Mouse (Mus musculus) embryo, embryonic 9.5 days (tissue): ENCODE data around the gene Maml3.
A peak's percentile ranks its signal among the peaks of the same experiment; 100 is the strongest.

Experiments used
- DNase-seq: peaks from one replicate; pipeline ENCODE4 v3.0.0-alpha.2; 2017; ENCODE audit errors: extremely low spot score

Gene Maml3

DNA sequence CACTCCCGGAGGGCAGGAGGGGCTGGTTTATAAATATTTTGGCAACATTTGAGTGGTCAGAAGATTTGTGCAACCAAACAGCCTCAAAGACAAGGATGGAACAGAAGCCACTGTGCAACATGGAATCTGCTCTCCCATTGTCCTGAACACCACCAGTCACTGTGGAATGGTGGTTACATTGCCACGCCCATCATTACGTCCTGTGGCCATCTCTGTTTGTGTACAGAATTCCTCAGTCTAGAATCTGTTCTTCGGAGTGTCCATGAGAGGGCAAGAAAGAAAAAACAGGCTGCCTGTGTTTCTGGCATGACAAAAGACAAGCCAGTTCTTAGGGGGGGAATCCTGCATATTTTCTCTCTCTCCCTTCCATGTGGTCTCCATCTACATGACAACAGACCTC lies 150.4 kb downstream of the Maml3 start:
- DNase-seq = no peak

DNA sequence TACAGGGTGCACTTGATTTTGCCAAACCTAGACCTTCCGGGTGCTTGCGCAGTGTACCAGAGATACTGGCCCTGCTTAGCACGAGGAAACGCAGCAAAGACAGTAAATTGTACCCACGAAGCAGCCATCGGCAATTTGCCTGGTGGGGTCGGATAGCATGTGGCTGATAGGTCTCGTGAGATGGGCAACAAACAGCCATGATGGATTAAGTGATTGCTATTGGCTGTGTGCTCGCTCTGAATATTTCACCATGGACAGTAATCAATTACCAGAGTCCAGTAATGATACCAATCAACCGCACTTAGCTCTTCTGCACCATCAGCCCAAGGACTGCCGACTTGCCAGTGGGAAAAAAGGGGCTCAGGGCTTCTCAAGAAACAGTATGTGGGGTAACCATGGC lies 150.9 kb downstream of the Maml3 start:
- no peak for DNase-seq

DNA sequence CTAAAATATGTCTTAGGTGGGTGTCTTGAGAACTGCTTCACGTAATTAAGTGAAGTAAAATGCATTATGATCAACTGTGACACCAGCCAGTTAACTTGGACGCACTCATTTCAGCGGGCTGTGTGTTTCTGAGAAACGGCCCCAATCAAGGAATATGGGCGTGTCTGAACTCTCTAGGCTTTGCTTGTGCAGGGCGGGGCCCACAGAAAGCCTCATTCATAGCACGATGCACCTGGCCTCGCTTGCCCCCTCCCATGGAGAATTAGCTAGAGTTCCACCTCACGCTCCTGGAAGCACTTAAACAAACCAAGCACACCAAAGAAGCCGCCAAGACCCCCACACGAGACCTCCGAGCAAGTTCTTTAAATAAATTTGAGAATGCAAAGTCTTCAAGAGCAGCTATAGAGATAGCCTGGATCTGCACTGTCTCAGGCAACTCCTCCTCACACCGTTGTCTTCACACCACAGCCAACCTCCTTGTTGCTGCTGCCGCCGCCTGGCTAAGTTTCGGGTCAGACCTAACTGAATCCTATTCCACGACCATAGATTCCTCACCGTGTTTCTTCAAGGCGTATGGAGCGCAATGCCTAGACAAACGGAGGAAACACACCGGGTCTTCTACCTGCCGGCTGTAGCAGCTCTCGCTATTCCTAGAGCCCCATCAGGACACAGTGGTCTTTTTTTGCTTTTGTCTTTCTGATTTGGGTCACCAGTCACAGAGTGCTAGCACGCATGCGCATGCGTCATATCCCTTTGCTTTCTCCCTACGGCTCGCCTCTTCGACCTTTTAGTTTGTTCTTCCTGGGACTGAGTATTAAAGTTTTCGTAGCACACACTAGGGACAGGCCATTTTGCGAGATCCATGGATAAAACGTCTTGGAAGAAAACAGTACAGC lies 151.9 kb downstream of the Maml3 start:
- DNase-seq = no peak

DNA sequence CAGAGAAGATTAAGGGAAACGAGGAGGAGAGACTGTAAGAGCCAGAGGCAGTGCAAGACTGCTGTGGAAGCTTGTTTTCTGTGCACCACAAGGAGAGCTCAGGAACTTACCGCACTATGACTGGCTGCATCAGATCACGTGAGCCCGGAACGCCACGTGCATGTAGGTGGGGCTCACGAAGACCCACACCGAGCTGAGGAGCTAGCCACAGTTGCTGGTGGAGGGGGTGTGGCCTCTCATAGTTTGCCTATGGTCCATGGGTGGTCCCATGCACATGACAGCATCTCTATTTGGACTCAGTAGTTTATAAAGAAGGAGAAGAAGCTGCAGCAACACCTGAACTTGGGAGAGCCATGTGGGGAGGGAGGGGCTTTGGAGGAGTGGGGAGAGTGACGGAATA lies 152.6 kb downstream of the Maml3 start:
- no peak for DNase-seq

DNA sequence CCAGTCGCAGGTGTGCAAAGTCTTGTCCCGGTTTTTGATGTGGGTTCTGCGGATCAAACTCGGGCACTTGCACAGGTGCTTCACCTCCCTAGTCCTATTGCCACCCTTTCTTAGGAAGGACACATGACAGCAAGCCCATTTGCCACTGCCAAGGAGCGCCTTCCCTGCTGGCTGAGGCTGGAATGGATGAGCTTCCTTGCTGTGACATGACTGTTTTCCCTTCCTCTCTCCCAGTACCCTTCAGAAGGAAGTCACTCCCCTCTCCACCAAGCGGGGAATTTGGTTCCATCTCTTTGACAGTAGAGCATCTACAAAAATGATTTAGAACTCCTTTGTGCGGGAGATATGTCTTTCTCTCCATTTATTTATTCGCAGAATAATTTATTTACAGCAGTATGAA lies 155.2 kb downstream of the Maml3 start:
- no peak for DNase-seq

DNA sequence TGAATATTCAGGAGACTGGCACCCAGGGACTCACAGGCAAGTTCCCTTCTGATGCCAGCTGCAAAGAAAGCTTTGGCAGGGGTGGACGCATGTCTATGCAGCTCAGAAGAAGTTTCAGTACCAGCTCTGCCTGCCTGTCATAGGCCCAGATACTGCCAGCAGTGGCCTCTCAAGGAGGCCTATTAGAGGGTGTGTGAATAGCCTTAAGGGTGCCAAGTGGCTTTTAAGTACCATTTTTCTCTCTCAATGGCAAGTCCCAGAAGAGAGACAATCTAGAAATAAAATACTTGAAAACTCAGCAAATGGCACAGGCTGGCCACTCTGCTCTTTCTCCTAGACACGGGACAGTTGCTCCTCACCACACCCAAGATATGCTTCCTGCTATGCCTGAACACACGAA lies 157.7 kb downstream of the Maml3 start:
- DNase-seq = no peak

DNA sequence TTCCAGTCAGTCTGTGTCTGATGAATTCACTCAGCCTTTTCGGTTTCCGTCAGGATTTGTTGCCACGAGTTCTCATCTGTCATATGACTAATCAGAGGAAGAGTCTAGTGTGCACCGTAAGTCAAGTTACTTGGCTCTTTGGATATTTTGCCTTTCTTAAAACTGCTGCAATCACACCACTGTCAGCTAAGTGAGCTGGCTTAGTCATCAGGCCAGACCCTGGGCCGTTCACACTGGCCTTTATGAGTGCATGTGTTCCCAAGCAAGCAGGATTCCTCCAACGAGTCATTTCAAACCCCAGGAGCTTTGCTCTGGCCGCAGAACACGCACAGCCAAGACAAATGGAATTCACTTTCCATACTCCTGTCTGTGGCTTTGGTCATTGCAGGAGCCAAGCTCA lies 161.2 kb downstream of the Maml3 start:
- no peak for DNase-seq

DNA sequence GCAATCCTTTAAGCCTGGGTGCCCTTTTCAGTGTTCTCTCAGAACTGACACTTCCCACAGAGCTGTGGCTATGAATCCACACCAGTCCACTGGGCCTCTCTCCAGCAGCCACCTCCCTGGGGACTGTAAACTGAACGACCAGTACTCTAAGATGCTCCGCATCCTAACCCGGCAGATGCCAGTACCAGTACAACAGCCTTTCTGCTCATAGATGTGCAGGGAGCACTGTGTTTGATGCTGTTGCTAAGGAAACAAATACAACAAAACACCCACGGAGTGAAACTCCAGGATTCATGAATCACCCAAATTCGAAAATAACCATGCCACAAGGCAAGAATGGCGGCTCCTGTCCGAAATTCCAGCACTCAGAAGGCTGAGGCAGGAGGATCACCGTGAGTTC lies 163.1 kb downstream of the Maml3 start:
- DNase-seq = no peak

DNA sequence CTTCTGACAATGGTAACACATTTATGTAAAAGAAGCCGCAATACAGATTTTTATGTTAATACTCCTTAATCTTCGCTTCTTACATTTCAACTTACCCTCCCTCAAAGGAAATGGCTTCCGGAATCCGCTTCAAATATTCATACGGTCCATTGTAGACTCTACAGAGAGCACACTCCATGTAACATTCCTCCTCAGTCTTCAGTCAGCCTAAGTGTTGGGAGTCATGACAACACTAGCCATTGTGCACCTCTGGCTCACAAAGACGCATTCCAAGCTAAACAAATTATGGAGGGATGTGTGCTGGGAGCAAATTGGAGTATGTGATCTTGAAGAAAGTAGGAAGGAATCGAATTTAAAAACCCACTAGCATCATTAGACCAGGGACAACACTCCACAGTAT lies 165.0 kb downstream of the Maml3 start:
- no peak for DNase-seq

DNA sequence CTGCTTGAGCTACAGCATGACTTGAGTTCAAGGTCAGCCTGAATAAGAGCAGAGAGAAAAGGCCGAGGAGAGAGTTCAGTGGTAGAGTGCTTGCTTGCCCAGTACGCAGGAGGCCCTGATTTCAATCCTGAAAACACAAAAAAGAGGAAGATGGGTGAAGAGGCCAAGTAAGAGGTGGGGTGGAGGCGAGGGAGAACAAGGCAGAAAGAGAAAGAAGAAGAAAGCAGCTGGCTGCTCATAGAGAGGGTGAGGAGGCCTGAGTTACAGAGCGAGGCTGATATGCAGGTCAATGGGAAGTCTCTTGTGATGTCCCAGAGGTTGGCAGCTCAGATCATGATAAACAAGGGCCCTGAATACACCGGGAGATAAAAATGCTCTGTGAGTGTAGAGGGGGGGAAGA lies 165.8 kb downstream of the Maml3 start:
- DNase-seq = no peak

DNA sequence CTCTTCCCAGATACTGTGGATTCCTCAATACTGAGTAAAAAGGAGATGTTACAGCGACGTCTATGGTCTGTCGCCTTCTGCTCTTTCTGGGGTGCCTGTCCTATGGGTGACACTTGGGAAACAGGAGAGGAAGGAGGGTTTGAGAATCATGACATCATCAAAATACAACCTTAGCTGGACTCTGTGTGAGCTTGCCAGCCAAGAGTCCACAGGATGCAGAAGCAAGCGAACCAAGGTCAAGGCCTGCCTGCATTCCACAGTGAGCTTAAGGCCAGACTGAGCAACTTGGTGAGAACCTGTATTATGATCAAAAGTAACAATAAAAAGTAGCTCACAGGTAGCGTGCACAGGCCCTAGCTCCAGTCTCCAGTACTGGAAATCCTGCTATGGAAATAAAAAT lies 167.7 kb downstream of the Maml3 start:
- no peak for DNase-seq

DNA sequence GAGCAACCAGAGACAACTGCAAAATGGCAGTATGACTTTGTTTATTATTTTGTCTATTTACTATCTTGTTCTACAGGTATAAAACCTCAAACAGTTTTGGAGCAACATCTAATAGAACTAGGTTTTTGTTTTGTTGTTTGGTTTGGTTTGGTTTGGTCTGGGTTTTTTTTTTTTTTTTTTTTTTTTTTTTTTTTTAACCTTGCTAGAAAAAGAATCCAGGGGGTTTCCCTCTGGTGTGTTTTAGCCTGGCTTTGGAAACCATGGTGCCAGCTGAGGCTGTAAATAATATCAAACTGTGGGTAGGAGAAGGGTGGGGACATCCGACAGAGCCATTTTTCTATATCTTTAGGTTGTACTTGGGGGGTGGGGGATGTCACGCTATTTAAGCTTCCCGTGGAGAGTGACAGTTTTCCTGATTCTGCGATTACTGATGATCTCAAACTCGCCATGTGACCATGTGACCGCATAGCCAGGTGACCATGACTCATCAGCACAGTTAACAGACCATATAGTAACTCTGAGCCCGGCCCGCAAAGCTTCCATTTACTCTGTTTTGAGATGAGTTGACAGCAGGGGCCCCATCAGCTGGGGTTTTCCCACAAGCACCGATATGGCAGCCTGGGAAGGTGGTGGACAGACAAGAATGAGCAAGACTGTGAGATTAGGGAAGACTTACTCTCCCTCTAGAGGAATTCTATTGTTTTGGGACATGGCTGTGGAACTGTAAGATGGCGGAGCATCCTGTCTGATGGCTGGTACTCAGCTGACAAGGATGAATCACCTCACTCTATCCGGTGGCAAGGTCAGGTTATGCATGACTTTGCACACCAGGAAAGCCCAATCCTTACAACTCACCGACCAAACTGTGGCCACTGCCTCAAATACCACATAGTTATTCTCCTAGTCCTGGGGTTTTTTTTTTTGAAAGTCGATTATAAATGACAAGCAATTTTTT lies 170.1 kb downstream of the Maml3 start:
- DNase-seq = no peak

DNA sequence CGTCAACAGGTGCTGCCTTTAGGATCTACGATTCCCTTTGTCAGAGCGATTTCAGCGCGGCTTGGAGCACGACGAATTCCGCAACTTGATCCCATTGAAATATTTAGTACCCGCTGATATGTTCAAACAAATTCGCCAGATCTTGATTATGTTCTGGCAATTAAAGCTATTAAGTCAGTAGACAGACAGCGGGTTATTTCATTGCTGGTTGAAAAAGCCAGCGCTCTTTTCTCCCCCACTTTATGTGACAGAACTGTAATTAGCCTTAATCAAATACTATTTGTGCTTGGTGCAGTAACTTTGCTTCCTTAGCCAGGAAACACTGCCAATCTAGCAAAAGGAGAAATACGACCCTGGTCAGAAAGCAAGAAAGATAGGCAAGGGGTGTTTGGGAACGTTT lies 176.7 kb downstream of the Maml3 start:
- DNase-seq = no peak

DNA sequence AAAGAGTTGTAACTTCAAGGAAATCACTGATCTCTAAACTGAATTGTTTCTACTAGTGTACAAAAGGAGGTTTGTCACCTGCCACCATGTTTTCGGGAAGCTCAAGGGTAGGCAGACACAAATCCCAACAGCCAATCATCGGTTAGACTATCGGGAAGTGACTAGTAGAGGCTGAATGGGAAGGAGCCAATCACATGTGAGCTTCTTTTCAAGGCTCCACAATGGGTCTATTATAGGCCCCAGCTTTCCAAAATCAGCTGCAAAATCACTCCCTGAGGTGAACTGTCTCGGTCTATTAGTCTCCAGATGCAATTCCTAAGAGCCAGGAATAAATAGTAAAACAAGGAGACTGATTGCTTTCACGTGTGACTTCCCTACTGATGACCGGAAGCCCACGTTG lies 177.3 kb downstream of the Maml3 start:
- DNase-seq = no peak

DNA sequence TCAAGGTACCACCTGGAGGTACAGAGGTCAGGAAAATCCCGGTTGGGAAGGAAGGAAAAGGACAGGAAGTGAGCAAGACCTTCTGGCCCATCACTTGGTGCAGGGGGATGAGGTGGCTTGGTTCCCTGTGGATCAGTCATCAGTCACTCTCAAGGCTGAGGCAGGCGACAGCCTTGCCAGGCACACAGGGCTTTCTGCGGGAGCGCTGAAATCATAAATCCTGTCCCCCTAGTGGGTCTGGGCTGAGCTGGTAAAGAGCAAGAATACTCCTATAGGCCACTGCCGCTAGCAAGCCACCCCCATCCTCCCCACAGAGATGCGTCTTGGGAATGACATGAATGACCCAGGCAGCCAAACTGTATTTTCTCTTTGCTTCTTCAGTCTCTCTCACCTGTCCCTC lies 177.8 kb downstream of the Maml3 start:
- DNase-seq = no peak

DNA sequence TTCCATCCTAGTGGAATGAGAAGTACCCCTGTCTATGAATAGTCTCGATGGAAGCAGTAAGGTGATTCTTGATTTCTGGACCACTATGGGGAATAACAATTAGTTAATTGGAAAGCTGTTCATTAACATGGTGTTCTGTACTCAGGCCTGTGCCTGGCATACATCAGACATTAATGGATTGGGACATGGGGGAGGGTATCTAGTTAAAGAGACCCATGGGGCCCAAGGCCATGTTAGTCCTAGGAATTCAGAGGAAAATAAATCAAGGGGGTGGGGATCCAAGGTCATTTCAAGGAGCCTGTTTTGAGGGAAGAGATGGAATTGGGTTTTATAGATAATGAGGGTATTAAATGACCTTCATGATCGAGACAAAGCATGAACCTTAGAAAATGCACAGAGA lies 179.1 kb downstream of the Maml3 start:
- DNase-seq = no peak

DNA sequence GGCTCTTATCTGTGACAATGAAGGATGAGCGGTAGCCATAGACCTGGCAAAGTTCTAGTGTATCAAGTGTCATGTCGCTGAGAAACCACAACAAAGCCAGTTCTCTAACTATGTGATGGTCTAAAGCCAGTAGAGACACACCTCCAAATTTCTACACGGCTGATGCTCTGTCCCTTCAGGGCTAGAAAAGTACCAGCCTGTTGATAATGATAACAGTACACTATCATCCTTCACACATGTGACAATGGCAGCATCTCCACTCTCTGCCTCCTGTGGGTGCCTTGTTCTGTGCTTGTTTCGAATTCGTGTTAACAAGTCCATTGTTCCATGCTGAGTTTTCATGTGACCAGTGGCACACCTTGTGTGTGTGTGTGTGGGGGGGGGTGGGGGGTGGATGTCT lies 180.2 kb downstream of the Maml3 start:
- DNase-seq = no peak

DNA sequence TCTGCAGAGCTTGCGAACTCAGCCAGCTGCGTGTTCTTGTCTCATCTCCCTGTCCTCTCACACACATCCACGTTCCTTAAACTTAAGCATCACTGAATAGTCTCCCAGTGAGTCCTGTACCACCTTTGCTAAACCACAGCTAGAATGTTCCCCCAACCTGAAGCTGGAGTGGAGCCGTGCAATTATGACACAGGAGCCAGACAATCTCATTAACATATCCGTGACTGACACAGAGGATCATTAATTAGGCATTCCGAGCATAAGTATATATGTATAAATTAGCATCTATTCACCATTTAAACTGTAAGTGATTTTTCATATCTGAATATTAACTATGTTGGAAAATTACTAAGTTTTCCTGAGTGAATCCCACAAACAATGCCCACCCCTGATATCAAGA lies 181.1 kb downstream of the Maml3 start:
- DNase-seq = no peak

DNA sequence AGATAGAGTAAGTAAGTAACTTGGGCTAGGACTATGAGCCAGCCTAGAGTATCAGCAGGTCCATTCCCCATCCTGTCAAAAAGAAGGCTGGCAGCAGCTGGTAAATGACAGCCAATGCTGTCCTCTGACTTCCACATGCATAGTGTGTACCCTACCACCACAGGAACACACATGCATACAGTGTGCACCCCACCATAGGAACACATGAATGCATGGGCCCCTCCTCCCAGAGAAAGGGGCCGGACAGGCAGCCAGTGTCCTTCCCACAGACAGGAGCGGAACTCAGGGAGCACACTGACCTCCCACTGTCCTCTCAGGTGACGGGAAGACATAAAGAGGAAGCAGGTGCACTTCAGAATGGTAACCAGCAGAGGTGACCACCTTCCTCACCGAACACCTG lies 188.0 kb downstream of the Maml3 start:
- DNase-seq = no peak

DNA sequence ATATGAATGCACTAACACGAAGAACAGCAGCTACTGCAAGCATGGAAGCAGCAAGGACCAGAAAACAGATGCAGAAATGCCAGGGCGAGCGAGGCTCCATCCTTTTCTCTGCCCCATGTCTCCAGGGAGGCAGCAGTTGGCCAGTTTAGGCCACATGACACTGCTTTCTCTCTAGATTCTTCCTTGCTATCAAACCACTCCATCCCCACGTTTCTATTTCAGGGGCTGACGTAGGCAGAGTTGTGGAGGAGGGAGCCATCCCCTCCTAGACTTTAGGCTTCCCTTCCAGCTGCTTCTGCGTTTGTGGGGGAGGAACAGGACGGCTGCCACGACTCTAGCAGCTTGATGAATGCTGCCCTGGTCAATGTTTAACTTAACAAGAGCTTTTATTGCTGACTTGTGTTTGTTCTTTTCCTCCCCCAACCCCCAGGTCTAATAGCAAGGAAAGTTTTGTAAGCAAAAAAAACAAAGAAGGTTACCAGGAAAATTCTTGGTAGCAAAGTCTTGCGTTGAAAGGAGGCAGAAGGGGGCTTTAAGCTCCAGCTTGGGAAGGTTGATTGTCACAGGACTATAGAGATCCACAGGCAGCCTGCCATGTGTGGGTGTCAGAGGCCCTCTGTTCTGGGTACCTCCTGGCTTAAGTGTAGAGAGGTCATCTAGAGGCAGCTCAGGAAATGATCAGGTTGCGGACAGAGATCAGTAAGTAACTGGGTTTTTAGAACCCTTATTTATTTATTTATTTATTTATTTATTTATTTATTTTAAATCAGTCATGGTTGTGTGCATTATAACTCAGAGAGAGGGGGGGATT lies 188.6 kb downstream of the Maml3 start:
- DNase-seq = peak; percentile 63

DNA sequence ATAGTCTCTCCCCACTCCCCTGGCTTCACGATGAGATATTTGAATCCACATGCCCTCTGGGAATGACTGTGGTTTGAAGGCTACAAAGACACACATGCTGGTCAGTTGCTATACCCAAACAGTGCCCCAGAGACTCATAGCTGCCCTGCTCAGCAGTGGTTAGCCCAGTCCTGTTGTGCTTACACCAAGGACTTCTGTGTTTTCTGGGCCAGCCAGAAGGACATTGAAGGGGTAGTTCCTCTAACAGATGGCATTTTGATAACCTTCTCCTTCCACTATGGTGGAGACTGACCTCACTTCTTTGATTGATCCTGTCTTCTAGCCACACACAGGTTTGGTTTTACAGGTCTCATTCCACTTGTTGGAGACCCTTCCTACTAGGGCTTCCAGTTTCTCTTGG lies 189.5 kb downstream of the Maml3 start:
- no peak for DNase-seq

DNA sequence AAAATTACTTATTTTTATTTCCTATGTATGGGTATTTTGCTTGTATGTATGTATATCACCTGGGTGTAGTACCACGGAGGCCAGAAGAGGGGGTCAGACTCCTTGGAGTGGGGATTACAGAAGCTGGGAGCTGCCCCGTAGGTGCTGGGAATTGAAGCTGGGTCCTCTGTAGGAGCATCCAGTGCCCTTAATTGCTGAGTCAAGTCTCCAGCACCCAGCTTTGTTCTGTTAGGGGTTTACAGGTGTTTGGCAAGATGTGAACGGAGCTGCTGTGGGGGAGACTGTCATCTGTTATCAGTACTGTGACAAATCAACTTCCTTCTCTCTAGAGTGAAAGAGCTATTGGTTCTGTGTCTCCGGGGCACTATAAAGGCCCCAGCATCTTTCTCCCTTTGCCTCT lies 190.0 kb downstream of the Maml3 start:
- DNase-seq = no peak
